In the genomic region with DNA sequence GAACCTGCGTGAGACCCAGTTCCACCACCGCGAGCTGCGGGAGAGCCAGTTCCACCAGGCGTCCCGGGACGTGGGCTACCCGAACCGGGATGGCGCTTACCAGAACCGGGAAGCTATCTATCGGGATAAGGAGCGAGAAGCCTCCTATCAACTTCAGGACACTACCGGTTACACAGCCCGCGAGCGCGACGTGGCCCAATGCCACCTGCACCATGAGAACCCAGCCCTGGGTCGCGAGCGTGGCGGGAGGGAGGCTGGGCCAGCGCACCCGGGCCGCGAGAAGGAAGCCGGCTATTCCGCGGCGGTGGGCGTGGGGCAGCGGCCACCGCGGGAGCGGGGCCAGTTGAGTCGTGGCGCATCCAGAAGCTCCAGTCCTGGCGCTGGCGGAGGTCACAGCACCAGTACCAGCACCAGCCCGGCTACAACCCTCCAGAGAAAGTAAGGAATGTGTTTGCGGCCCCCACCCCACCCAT, we compare ENCODE assay signal across 8 mouse cellular contexts. TPM values are rescaled to one million over a fixed set of nuclear protein-coding genes. Genes with fewer than 3 reads are reported as not detected.
A peak's percentile ranks its signal among the peaks of the same experiment; 100 is the strongest.
DNase-seq lines count a peak whose midpoint lies in the region; ATAC-seq and TF ChIP-seq lines count a peak whose summit lies in the region.

No protein-coding gene starts in this region.

- H3K4me3 ChIP-seq in cerebellum, adult 2 months (replicated peaks; ENCODE audit: insufficient read depth, low read depth, low read length), result peak overlapping the region; percentile 88
- peak overlapping the region; percentile 51 for H3K4me3 ChIP-seq in liver, embryonic 15.5 days (replicated peaks)
- H3K4me3 ChIP-seq in stomach, embryonic 15.5 days (replicated peaks), result peak overlapping the region; percentile 60

- H3K9me3 ChIP-seq in liver, embryonic 15.5 days (replicated peaks), result no peaks in the 10 kb centered on the region
- no peaks in the 10 kb centered on the region for H3K9me3 ChIP-seq in stomach, embryonic 15.5 days

- H3K27me3 ChIP-seq in cerebellum, adult 2 months (ENCODE audit: control insufficient read depth, insufficient read depth, low read length), result no peaks in the 10 kb centered on the region
- peaks cover 61% of the 10 kb centered on the region for H3K27me3 ChIP-seq in liver, embryonic 15.5 days
- H3K27me3 ChIP-seq in stomach, embryonic 15.5 days (replicated peaks), result peaks cover 26% of the 10 kb centered on the region; the same call in 1 of the 2 replicates

- H3K27ac ChIP-seq in cerebellum, adult 2 months (ENCODE audit: insufficient read depth, low read length), result peak overlapping the region; percentile 86
- H3K27ac ChIP-seq in liver, embryonic 15.5 days (replicated peaks), result no peak overlapping the region
- no peak overlapping the region for H3K27ac ChIP-seq in stomach, embryonic 15.5 days

- intact Hi-C loops in heart, postnatal 14 days (cut with DNase I), result loop anchor here (2.0 to 5.0 kb wide), 2 partner anchors 30 to 197 kb away; no protein-coding TSS in a partner anchor

- H3K4me2 ChIP-seq in liver, embryonic 15.5 days, result peak overlapping the region; percentile 62
- H3K4me2 ChIP-seq in stomach, embryonic 15.5 days, result peak overlapping the region; percentile 81

- H3K9ac ChIP-seq in liver, embryonic 15.5 days, result no peak overlapping the region
- peak overlapping the region; percentile 23; the same call in 1 of the 2 replicates for H3K9ac ChIP-seq in stomach, embryonic 15.5 days

- TF ChIP-seq CTCF in cerebellum, adult 2 months (IDR thresholded peaks at IDR 0.05; ENCODE audit: borderline replicate concordance, insufficient read depth, low read depth, low read length), result no peak

- no peak for ATAC-seq in liver, embryonic 15.5 days (ENCODE audit: insufficient read depth)
- peak; percentile 25; the same call in 1 of the 2 replicates for ATAC-seq in stomach, embryonic 15.5 days (ENCODE audit: insufficient read depth, low FRiP score, low read depth)

- DNase-seq in cerebellum, adult 2 months, result peak; percentile 46 to 53
- no peak for DNase-seq in cerebellum, adult 8-10 months
- peak; percentile 24 for DNase-seq in urinary bladder, adult 2 months (ENCODE audit: low spot score)
- no peak for DNase-seq in urinary bladder, postnatal 36 days (ENCODE audit: low spot score in 2 of 2)
- DNase-seq in heart, postnatal 14 days, result peak; percentile 20 to 27
- no peak for DNase-seq in layer of hippocampus, adult 18-20 months (ENCODE audit: low spot score in 2 of 2)

- H3K4me1 ChIP-seq in cerebellum, adult 2 months (ENCODE audit: control insufficient read depth, insufficient read depth, low read length), result no peaks in the 10 kb centered on the region; the same call in 1 of the 2 replicates
- no peaks in the 10 kb centered on the region for H3K4me1 ChIP-seq in liver, embryonic 15.5 days (replicated peaks)
- no peaks in the 10 kb centered on the region for H3K4me1 ChIP-seq in stomach, embryonic 15.5 days

- no peak for TF ChIP-seq POLR2A in cerebellum, adult 2 months (IDR thresholded peaks at IDR 0.05; ENCODE audit: borderline replicate concordance, insufficient read depth, low read length)

- H3K36me3 ChIP-seq in liver, embryonic 15.5 days (replicated peaks), result no peaks in the 10 kb centered on the region
- H3K36me3 ChIP-seq in stomach, embryonic 15.5 days, result no peaks in the 10 kb centered on the region

- WGBS in cerebellum, adult 2 months, result 11% methylated on average over 42 of the region's 42 CpGs
- 11% methylated on average over 42 of the region's 42 CpGs for WGBS in liver, embryonic 15.5 days (ENCODE audit: insufficient replicate concordance)
- 18% methylated on average over 42 of the region's 42 CpGs for WGBS in stomach, embryonic 15.5 days

RNA-seq across cellular contexts. Expression of gene Iqsec2, which starts 0.7 kb away (rescaled TPM):
- 79.8 and 84.7 TPM in 2 replicates for polyA plus RNA-seq in cerebellum, adult 2 months (2012; rRNA removed)
- 8.3 and 10.7 TPM in 2 replicates for polyA plus RNA-seq in urinary bladder, adult 2 months (2012; rRNA removed)
- total RNA-seq in heart, postnatal 14 days (2021), result 10 to 100 TPM; 61.7 to 73.2 TPM
- 1.2 and 1.3 TPM in 2 replicates for polyA plus RNA-seq in liver, embryonic 15.5 days (2015; fragmentation: Nextera tagmentation; extraction: Ambion mirVana)
- polyA plus RNA-seq in stomach, embryonic 15.5 days (2015; fragmentation: Nextera tagmentation; extraction: Ambion mirVana), result 2.7 TPM in 2 replicates
- 100 to 1,000 TPM; 157 to 175 TPM for total RNA-seq in layer of hippocampus, adult 18-20 months (2021)

Comparison
In these comparisons a context has a peak if more than half of its experiments do, and no peak if none do; other contexts are left out.
1. DNase-seq: peak in cerebellum, adult 2 months (2 of 2), urinary bladder, adult 2 months (single experiment) and heart, postnatal 14 days (2 of 2); none in cerebellum, adult 8-10 months (single experiment), urinary bladder, postnatal 36 days (0 of 2) and layer of hippocampus, adult 18-20 months (0 of 2).
2. Peak in every context shown above with its lines, with median percentiles within 50 percentile points of each other: H3K4me3 ChIP-seq.